Mouse (Mus musculus) mouse trophoblast stem cell (cell line): ENCODE results near the gene Eif2b4.

Experiments
- in situ Hi-C, 2 experiments: fragments of 300-500 bp; cut with MseI, MboI; formaldehyde crosslinking; loops; 2 replicates in 1 of 2; 3 replicates in 1 of 2; pipeline ENCODE4 v1.15.1; 2025

Eif2b4 gene

GRCm38 (mm10) chr5:31200327-31200768 is 7.1 kb upstream of the Eif2b4 start:
- in situ Hi-C loops = no loop called here

GRCm38 (mm10) chr5:31199893-31200292 is 6.7 kb upstream of the Eif2b4 start:
- in situ Hi-C loops = no loop called here

- in situ Hi-C loops = no loop called here
These were observed 6.2 kb upstream of the Eif2b4 start for GRCm38 (mm10) chr5:31199321-31199892.

GRCm38 (mm10) chr5:31198616-31199320 is 5.5 kb upstream of the Eif2b4 start:
- in situ Hi-C loops = no loop called here

GRCm38 (mm10) chr5:31198170-31198569 is 4.9 kb upstream of the Eif2b4 start:
- in situ Hi-C loops = no loop called here

- in situ Hi-C loops = no loop called here
These were observed 3.8 kb upstream of the Eif2b4 start for GRCm38 (mm10) chr5:31197072-31197471.

- in situ Hi-C loops = no loop called here
These were observed 3.0 kb upstream of the Eif2b4 start for GRCm38 (mm10) chr5:31196207-31196606.

GRCm38 (mm10) chr5:31195671-31196070 is 2.4 kb upstream of the Eif2b4 start:
- in situ Hi-C loops = no loop called here

GRCm38 (mm10) chr5:31194486-31195485 is 1.6 kb upstream of the Eif2b4 start:
- in situ Hi-C loops = no loop called here

GRCm38 (mm10) chr5:31193631-31194281 is 526 bp upstream of the Eif2b4 start:
- in situ Hi-C loops = no loop called here

- in situ Hi-C loops = no loop called here
These were observed 938 bp downstream of the Eif2b4 start for GRCm38 (mm10) chr5:31192045-31192938.

- in situ Hi-C loops = no loop called here
These were observed 3.0 kb downstream of the Eif2b4 start for GRCm38 (mm10) chr5:31190201-31190600.

- in situ Hi-C loops = no loop called here
These were observed 4.9 kb downstream of the Eif2b4 start for GRCm38 (mm10) chr5:31188223-31188840.

GRCm38 (mm10) chr5:31183678-31184077 is 9.6 kb downstream of the Eif2b4 start:
- in situ Hi-C loops = no loop called here

- in situ Hi-C loops = no loop called here
These were observed 12.0 kb downstream of the Eif2b4 start for GRCm38 (mm10) chr5:31181183-31181770.

GRCm38 (mm10) chr5:31179766-31180630 is 13.2 kb downstream of the Eif2b4 start, which contains the start of the genes Gm29609 and Gtf3c2:
Gene Gm29609 (minus strand): TSS chr5:31179911.
Gene Gtf3c2 (minus strand): TSS chr5:31180144.
- in situ Hi-C loops = no loop called here

- in situ Hi-C loops = no loop called here
These were observed 13.9 kb downstream of the Eif2b4 start for GRCm38 (mm10) chr5:31179301-31179765.

GRCm38 (mm10) chr5:31168630-31169029 is 24.6 kb downstream of the Eif2b4 start:
- in situ Hi-C loops = no loop called here

- in situ Hi-C loops = no loop called here
These were observed 28.4 kb downstream of the Eif2b4 start for GRCm38 (mm10) chr5:31164878-31165277.
